Mouse (Mus musculus): ENCODE data around the gene Akap10. TPM values are rescaled to one million over a fixed set of nuclear protein-coding genes. Genes with fewer than 3 reads are reported as not detected.
A peak's percentile ranks its signal among the peaks of the same experiment; 100 is the strongest.

Akap10 gene
- total and polyA plus RNA-seq, 3 experiments, result 17.7 to 20.1 TPM; not detected in 1

- no peaks in the 10 kb centered on the region for H3K79me2 ChIP-seq (ENCODE audit: control insufficient read depth, insufficient read depth, low read length, poor library complexity)
- no peak overlapping the region for H3K9ac ChIP-seq (ENCODE audit: control insufficient read depth, low read depth, low read length, poor library complexity, severe bottlenecking)
- H3K36me3 ChIP-seq (ENCODE audit: control insufficient read depth in 1 of 2, insufficient read depth in 2 of 2, low read length in 2 of 2), result peaks cover 3 to 59% of the 10 kb centered on the region in 2 experiments; a peak in 3 of 4 replicates
- H3K27me3 ChIP-seq (ENCODE audit: control insufficient read depth in 1 of 2, insufficient read depth in 2 of 2, low read length in 2 of 2), result no peaks in the 10 kb centered on the region
- DNase-seq (ENCODE audit: low read depth, low spot score), result no peak
- TF ChIP-seq RCOR1 (IDR thresholded peaks at IDR 0.05; ENCODE audit: low read depth, low read length), result no peak
- TF ChIP-seq ZNF384 (IDR thresholded peaks at IDR 0.05; ENCODE audit: low read depth, low read length), result peak; percentile 53; the same call in 1 of the 2 replicates
- no peaks in the 10 kb centered on the region for H3K9me3 ChIP-seq (replicated peaks; ENCODE audit: insufficient read depth, low read length)
- H3K4me1 ChIP-seq (ENCODE audit: control insufficient read depth in 1 of 2, insufficient read depth in 2 of 2, low read length in 2 of 2), result no peaks in the 10 kb centered on the region
- H3K27ac ChIP-seq (ENCODE audit: control insufficient read depth, low read depth, low read length), result no peak overlapping the region
- H3K4me3 ChIP-seq (ENCODE audit: control insufficient read depth in 1 of 2, insufficient read depth in 1 of 2, low read depth in 2 of 2, low read length in 2 of 2), result no peak overlapping the region
Observed at GRCm38 (mm10) chr11:61879921-61880320, 50.1 kb downstream of the Akap10 start.

DNA sequence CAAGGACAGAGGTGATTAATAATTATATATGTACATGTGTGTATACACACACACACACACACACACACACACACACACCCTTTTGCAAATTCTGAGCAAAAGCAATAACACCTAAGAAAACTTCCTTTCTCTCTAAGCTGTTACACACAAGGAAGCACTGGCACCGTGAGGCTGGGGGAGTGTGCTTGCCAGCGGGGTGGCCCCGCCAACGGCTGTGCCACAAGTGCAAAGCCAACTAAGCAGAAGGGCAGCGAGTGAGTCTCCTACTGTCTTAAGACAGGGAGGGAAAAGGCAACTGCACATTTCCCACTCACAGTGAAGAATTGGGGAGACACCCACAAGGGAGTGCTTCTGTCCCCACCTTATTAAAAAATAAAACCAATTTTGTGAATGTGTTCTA, 58.2 kb downstream of the Akap10 start:
- no peaks in the 10 kb centered on the region for H3K9me3 ChIP-seq (replicated peaks; ENCODE audit: insufficient read depth, low read length)
- no peak for DNase-seq (ENCODE audit: low read depth, low spot score)
- H3K27ac ChIP-seq (ENCODE audit: control insufficient read depth, low read depth, low read length), result no peak overlapping the region
- no peak for TF ChIP-seq CHD2 (IDR thresholded peaks at IDR 0.05; ENCODE audit: low read length)
- no peak for TF ChIP-seq POLR2AphosphoS5 (IDR thresholded peaks at IDR 0.05; ENCODE audit: borderline replicate concordance, low read depth, low read length)
- no peak for TF ChIP-seq BHLHE40 (IDR thresholded peaks at IDR 0.05; ENCODE audit: borderline replicate concordance, low read depth, low read length)
- TF ChIP-seq NELFE (IDR thresholded peaks at IDR 0.05; ENCODE audit: low read depth, low read length), result no peak
- no peak for TF ChIP-seq MYB (IDR thresholded peaks at IDR 0.05; ENCODE audit: low read depth, low read length)
- no peak for TF ChIP-seq TBP (IDR thresholded peaks at IDR 0.05; ENCODE audit: low read depth, low read length)
- no peak for TF ChIP-seq GATA1 (IDR thresholded peaks at IDR 0.05; ENCODE audit: low read depth, low read length)
- TF ChIP-seq MYC (IDR thresholded peaks at IDR 0.05; ENCODE audit: low read depth, low read length), result no peak
- TF ChIP-seq TCF12 (IDR thresholded peaks at IDR 0.05; ENCODE audit: low read depth, low read length), result no peak
- TF ChIP-seq SIN3A (IDR thresholded peaks at IDR 0.05; ENCODE audit: low read length), result no peak
- no peak for TF ChIP-seq ZC3H11A (IDR thresholded peaks at IDR 0.05; ENCODE audit: low read depth, low read length)
- no peak for TF ChIP-seq POLR2AphosphoS2 (IDR thresholded peaks at IDR 0.05; ENCODE audit: low read length)
- TF ChIP-seq JUND (IDR thresholded peaks at IDR 0.05; ENCODE audit: low read depth, low read length), result no peak
- no peak for TF ChIP-seq POLR2A (IDR thresholded peaks at IDR 0.05; ENCODE audit: control insufficient read depth in 1 of 2, insufficient read depth in 1 of 2, low read depth in 1 of 2, low read length in 2 of 2, poor library complexity in 1 of 2)
- TF ChIP-seq MEF2A (IDR thresholded peaks at IDR 0.05; ENCODE audit: extremely low read depth, insufficient replicate concordance, low read depth, low read length, poor library complexity, severe bottlenecking), result no peak
- no peak for TF ChIP-seq GABPA (IDR thresholded peaks at IDR 0.05; ENCODE audit: low read depth, low read length)
- no peak for TF ChIP-seq SMC3 (IDR thresholded peaks at IDR 0.05; ENCODE audit: low read depth, low read length)
- no peak overlapping the region for H3K9ac ChIP-seq (ENCODE audit: control insufficient read depth, low read depth, low read length, poor library complexity, severe bottlenecking)
- no peaks in the 10 kb centered on the region for H3K27me3 ChIP-seq (ENCODE audit: control insufficient read depth in 1 of 2, insufficient read depth in 2 of 2, low read length in 2 of 2)
- H3K79me2 ChIP-seq (ENCODE audit: control insufficient read depth, insufficient read depth, low read length, poor library complexity), result no peaks in the 10 kb centered on the region
- H3K4me3 ChIP-seq (ENCODE audit: control insufficient read depth in 1 of 2, insufficient read depth in 1 of 2, low read depth in 2 of 2, low read length in 2 of 2), result no peak overlapping the region
- H3K4me1 ChIP-seq (ENCODE audit: control insufficient read depth in 1 of 2, insufficient read depth in 2 of 2, low read length in 2 of 2), result no peaks in the 10 kb centered on the region
- H3K36me3 ChIP-seq (ENCODE audit: control insufficient read depth in 1 of 2, insufficient read depth in 2 of 2, low read length in 2 of 2), result peaks cover 0 to 34% of the 10 kb centered on the region in 2 experiments; a peak in 2 of 4 replicates

All from MEL (cell line).